Mouse (Mus musculus): Measurements from ENCODE around the gene 9930111J21Rik2. TPM values are rescaled to one million over a fixed set of nuclear protein-coding genes. Genes with fewer than 3 reads are reported as not detected.
"Not testable (repeated sequence)": the region's sequence is repeated elsewhere in the genome, so short reads cannot be mapped to it uniquely, and the experiment has no call there.

The 9930111J21Rik2 gene
- polyA plus RNA-seq, 1 experiment from 2014 or later, result 0.41 TPM

GRCm38 (mm10) chr11:49081356-49081755 is 30.3 kb upstream of the 9930111J21Rik2 start:
- no peak overlapping the region for H3K4me2 ChIP-seq (replicated peaks)
- H3K9me3 ChIP-seq (ENCODE audit: control insufficient read depth, low read length), result no peaks in the 10 kb centered on the region
- DNase-seq (ENCODE audit: low spot score) (no peak), ATAC-seq (ENCODE audit: low FRiP score) (no peak)
- no peak overlapping the region for H3K4me3 ChIP-seq (replicated peaks; ENCODE audit: low read length)
- WGBS, result 84% methylated on average over 4 of the region's 4 CpGs
- H3K9ac ChIP-seq, result no peak overlapping the region
- H3K27ac ChIP-seq, result no peak overlapping the region
- H3K4me1 ChIP-seq (replicated peaks; ENCODE audit: control insufficient read depth, insufficient read depth, low read length), result no peaks in the 10 kb centered on the region
- H3K36me3 ChIP-seq (replicated peaks; ENCODE audit: control insufficient read depth, insufficient read depth), result no peaks in the 10 kb centered on the region
- no peaks in the 10 kb centered on the region for H3K27me3 ChIP-seq (ENCODE audit: control insufficient read depth, insufficient read depth, low read length)

GRCm38 (mm10) chr11:49080636-49081035 is 29.6 kb upstream of the 9930111J21Rik2 start:
- H3K9me3 ChIP-seq (ENCODE audit: control insufficient read depth, low read length), result no peaks in the 10 kb centered on the region
- no peaks in the 10 kb centered on the region for H3K36me3 ChIP-seq (replicated peaks; ENCODE audit: control insufficient read depth, insufficient read depth)
- WGBS, result 79% methylated on average over 1 of the region's 1 CpGs
- no peak overlapping the region for H3K4me3 ChIP-seq (replicated peaks; ENCODE audit: low read length)
- no peak overlapping the region for H3K4me2 ChIP-seq (replicated peaks)
- H3K27ac ChIP-seq, result no peak overlapping the region
- no peaks in the 10 kb centered on the region for H3K27me3 ChIP-seq (ENCODE audit: control insufficient read depth, insufficient read depth, low read length)
- no peak for ATAC-seq (ENCODE audit: low FRiP score)
- no peak overlapping the region for H3K9ac ChIP-seq
- no peak for DNase-seq (ENCODE audit: low spot score)
- H3K4me1 ChIP-seq (replicated peaks; ENCODE audit: control insufficient read depth, insufficient read depth, low read length), result no peaks in the 10 kb centered on the region

GRCm38 (mm10) chr11:49078719-49079118 is 27.7 kb upstream of the 9930111J21Rik2 start:
- Histone ChIP-seq H3K4me2 (replicated peaks) (no peak overlapping the region), H3K27ac (no peak overlapping the region), H3K4me3 (replicated peaks; ENCODE audit: low read length) (no peak overlapping the region), H3K36me3 (replicated peaks; ENCODE audit: control insufficient read depth, insufficient read depth) (no peaks in the 10 kb centered on the region), H3K9ac (no peak overlapping the region), H3K4me1 (replicated peaks; ENCODE audit: control insufficient read depth, insufficient read depth, low read length) (no peaks in the 10 kb centered on the region), H3K9me3 (ENCODE audit: control insufficient read depth, low read length) (no peaks in the 10 kb centered on the region), H3K27me3 (ENCODE audit: control insufficient read depth, insufficient read depth, low read length) (no peaks in the 10 kb centered on the region)
- no peak for ATAC-seq (ENCODE audit: low FRiP score)
- DNase-seq (ENCODE audit: low spot score), result no peak
- WGBS, result 90% methylated on average over 3 of the region's 3 CpGs

GRCm38 (mm10) chr11:49077012-49077411 is 26.0 kb upstream of the 9930111J21Rik2 start:
- H3K4me1 ChIP-seq (replicated peaks; ENCODE audit: control insufficient read depth, insufficient read depth, low read length), result no peaks in the 10 kb centered on the region
- ATAC-seq (ENCODE audit: low FRiP score), result no peak
- H3K27ac ChIP-seq, result no peak overlapping the region
- WGBS, result 85% methylated on average over 1 of the region's 1 CpGs
- no peak for DNase-seq (ENCODE audit: low spot score)
- H3K36me3 ChIP-seq (replicated peaks; ENCODE audit: control insufficient read depth, insufficient read depth), result no peaks in the 10 kb centered on the region
- no peaks in the 10 kb centered on the region for H3K27me3 ChIP-seq (ENCODE audit: control insufficient read depth, insufficient read depth, low read length)
- H3K9ac ChIP-seq, result no peak overlapping the region
- no peak overlapping the region for H3K4me2 ChIP-seq (replicated peaks)
- H3K4me3 ChIP-seq (replicated peaks; ENCODE audit: low read length), result no peak overlapping the region
- H3K9me3 ChIP-seq (ENCODE audit: control insufficient read depth, low read length), result no peaks in the 10 kb centered on the region

GRCm38 (mm10) chr11:49076001-49076757 is 25.1 kb upstream of the 9930111J21Rik2 start, which contains the start of gene Ifi47:
Gene Ifi47 (plus strand): TSS chr11:49076587.
- H3K4me2 ChIP-seq (replicated peaks); H3K4me1 ChIP-seq (replicated peaks; ENCODE audit: control insufficient read depth, insufficient read depth, low read length); DNase-seq (ENCODE audit: low spot score); H3K9me3 ChIP-seq (ENCODE audit: control insufficient read depth, low read length); H3K4me3 ChIP-seq (replicated peaks; ENCODE audit: low read length); H3K36me3 ChIP-seq (replicated peaks; ENCODE audit: control insufficient read depth, insufficient read depth); H3K27me3 ChIP-seq (ENCODE audit: control insufficient read depth, insufficient read depth, low read length); H3K9ac ChIP-seq; ATAC-seq (ENCODE audit: low FRiP score); H3K27ac ChIP-seq: not testable (repeated sequence)
- WGBS, result 85% methylated on average over 6 of the region's 6 CpGs

- Histone ChIP-seq H3K4me1 (replicated peaks; ENCODE audit: control insufficient read depth, insufficient read depth, low read length) (no peaks in the 10 kb centered on the region), H3K4me3 (replicated peaks; ENCODE audit: low read length) (no peak overlapping the region), H3K4me2 (replicated peaks) (no peak overlapping the region), H3K36me3 (replicated peaks; ENCODE audit: control insufficient read depth, insufficient read depth) (no peaks in the 10 kb centered on the region), H3K27me3 (ENCODE audit: control insufficient read depth, insufficient read depth, low read length) (no peaks in the 10 kb centered on the region), H3K9ac (no peak overlapping the region), H3K27ac (no peak overlapping the region), H3K9me3 (ENCODE audit: control insufficient read depth, low read length) (no peaks in the 10 kb centered on the region)
- no peak for ATAC-seq (ENCODE audit: low FRiP score)
- WGBS, result 96% methylated on average over 1 of the region's 1 CpGs
- no peak for DNase-seq (ENCODE audit: low spot score)
Measured at GRCm38 (mm10) chr11:49068358-49068757, 17.3 kb upstream of the 9930111J21Rik2 start.

GRCm38 (mm10) chr11:49063713-49064469 is 12.8 kb upstream of the 9930111J21Rik2 start, which contains the start of gene Tgtp2:
Gene Tgtp2 (minus strand): TSS chr11:49064206.
- not testable (repeated sequence) for H3K9ac ChIP-seq; H3K36me3 ChIP-seq (replicated peaks; ENCODE audit: control insufficient read depth, insufficient read depth); H3K27me3 ChIP-seq (ENCODE audit: control insufficient read depth, insufficient read depth, low read length); DNase-seq (ENCODE audit: low spot score); H3K4me3 ChIP-seq (replicated peaks; ENCODE audit: low read length); H3K4me1 ChIP-seq (replicated peaks; ENCODE audit: control insufficient read depth, insufficient read depth, low read length); H3K4me2 ChIP-seq (replicated peaks); ATAC-seq (ENCODE audit: low FRiP score); H3K27ac ChIP-seq; H3K9me3 ChIP-seq (ENCODE audit: control insufficient read depth, low read length)
- 87% methylated on average over 5 of the region's 5 CpGs for WGBS

- not testable (repeated sequence) for H3K36me3 ChIP-seq (replicated peaks; ENCODE audit: control insufficient read depth, insufficient read depth); H3K9ac ChIP-seq; H3K4me2 ChIP-seq (replicated peaks); H3K4me3 ChIP-seq (replicated peaks; ENCODE audit: low read length); H3K27me3 ChIP-seq (ENCODE audit: control insufficient read depth, insufficient read depth, low read length); DNase-seq (ENCODE audit: low spot score); H3K27ac ChIP-seq; ATAC-seq (ENCODE audit: low FRiP score); H3K9me3 ChIP-seq (ENCODE audit: control insufficient read depth, low read length); H3K4me1 ChIP-seq (replicated peaks; ENCODE audit: control insufficient read depth, insufficient read depth, low read length)
- WGBS, result 87% methylated on average over 2 of the region's 2 CpGs
Measured at GRCm38 (mm10) chr11:49061865-49062264, 10.8 kb upstream of the 9930111J21Rik2 start.

- H3K4me2 ChIP-seq (replicated peaks); H3K27ac ChIP-seq; H3K9ac ChIP-seq; ATAC-seq (ENCODE audit: low FRiP score); DNase-seq (ENCODE audit: low spot score); H3K4me3 ChIP-seq (replicated peaks; ENCODE audit: low read length); H3K36me3 ChIP-seq (replicated peaks; ENCODE audit: control insufficient read depth, insufficient read depth); H3K27me3 ChIP-seq (ENCODE audit: control insufficient read depth, insufficient read depth, low read length); H3K4me1 ChIP-seq (replicated peaks; ENCODE audit: control insufficient read depth, insufficient read depth, low read length); H3K9me3 ChIP-seq (ENCODE audit: control insufficient read depth, low read length): not testable (repeated sequence)
- no CpG with 5 or more reads among the region's 3 CpGs for WGBS
Measured at GRCm38 (mm10) chr11:49060061-49060460, 9.0 kb upstream of the 9930111J21Rik2 start.
